Mouse (Mus musculus) mouse trophoblast stem cell (cell line): ENCODE data around the gene Cilp.

Experiments used
- in situ Hi-C, 2 experiments: fragments of 300-500 bp; cut with MseI, MboI; formaldehyde crosslinking; loops; 2 replicates in 1 of 2; 3 replicates in 1 of 2; pipeline ENCODE4 v1.15.1; 2025

Cilp gene

DNA sequence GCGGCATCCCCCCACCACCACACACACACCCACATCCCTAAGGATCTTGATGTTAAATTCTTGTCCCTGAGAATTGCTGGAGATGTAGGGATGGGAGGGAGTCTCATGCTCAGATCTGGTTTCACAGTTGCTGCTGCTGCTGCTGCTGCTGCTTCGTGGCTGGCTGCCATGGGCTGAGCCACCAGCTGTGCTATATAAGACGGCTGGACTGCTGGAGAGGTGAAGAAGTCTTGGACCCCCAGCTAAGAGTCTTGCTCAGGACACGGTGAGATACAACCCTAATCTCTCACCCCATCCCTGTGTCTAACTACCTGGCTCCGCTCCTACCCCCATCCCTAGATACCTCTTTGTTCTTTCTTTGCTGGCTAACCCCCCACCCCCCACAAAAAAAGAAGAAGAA is at the start of gene Cilp:
TSS of gene Cilp (plus strand) at position 222 of the 400 bp plus-strand sequence.
- in situ Hi-C loops = no loop called here

- in situ Hi-C loops = no loop called here
These were observed 49.4 kb upstream of the Cilp start for GRCm38 (mm10) chr9:65215494-65216126.

DNA sequence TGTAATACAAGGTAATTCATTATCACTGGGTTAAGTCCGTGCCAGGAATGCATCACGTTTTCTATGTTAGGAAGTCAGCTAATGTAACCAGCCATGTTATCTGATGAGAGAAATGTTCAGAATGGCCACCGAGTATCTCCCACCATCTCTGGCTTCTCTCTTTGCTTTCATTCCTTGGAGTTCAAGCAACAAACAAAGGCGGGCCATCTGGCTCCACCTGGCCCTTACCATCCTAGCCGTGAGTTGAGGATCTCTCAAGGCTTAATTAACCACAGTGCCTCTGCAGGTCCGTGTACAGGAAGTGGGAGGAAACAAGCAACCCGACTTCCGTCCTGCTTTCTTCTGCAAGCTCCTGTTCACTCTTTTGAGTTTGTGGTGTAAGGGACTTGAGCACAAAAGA is 48.0 kb upstream of the Cilp start:
- in situ Hi-C loops = no loop called here

DNA sequence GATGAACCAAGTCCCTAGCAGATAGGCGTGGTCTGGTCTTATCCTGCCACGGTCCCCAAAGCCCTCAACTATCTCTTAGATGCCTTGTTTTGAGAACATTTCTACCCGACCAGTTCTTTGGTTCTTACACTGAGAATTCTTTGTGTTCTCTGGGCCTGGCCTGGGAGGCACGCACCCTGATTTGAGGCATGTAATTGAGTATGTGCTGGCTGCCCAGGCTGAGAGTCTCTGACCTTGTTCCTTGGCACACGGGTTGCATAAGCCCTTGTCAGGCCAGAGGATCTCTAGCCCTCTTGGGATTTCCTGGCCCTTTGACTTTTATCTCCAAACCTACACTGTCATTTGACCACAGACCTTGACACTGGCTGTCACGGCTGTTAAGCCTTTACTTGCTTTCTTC is 47.3 kb upstream of the Cilp start:
- in situ Hi-C loops = no loop called here

DNA sequence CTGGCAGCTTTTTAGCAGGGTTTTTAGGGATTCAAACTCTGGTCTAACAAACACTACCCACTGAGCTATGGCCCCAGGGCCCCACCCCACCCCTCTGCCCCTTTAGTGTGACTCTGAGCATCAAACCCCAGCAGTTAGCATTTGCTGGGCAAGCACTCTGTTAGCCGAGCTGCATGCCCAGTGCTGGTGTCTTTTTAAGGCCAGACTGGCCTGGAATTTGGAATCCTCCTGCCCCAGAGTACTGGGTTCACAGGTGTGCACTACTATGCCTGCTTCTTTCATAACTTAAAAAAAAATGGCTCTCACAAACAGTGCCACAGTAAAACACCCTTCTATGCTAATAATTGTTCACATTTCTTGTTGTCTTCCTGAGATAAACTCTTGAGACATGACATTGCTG is 46.1 kb upstream of the Cilp start:
- in situ Hi-C loops = no loop called here

GRCm38 (mm10) chr9:65220398-65220797 is 44.6 kb upstream of the Cilp start:
- in situ Hi-C loops = loop anchor here in 1 of 2 experiments (10.0 kb wide), 1 partner anchor 64 kb away; no protein-coding TSS in a partner anchor

- in situ Hi-C loops = loop anchor here in 1 of 2 experiments (10.0 kb wide), 1 partner anchor 61 kb away; no protein-coding TSS in a partner anchor
These were observed 41.1 kb upstream of the Cilp start for GRCm38 (mm10) chr9:65223927-65224326.

DNA sequence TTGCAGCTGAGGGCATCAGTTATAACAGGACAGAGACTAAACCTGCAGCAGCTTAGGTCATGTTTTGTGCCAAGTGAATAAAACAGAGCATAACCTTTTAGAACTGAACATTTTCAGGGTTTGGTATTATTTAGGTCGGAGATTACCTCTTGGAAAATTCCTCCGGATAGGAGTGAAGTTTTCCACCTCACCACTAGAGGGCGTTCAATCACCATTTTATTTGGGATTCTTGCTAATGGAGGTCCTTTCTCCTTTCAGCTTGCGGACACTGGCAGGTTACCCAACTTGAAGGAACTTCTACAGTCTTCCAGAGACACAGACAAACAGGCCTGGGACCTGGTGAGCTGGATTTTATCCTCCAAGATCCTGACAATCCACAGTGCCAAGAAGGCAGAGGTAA is 39.2 kb upstream of the Cilp start:
- in situ Hi-C loops = loop anchor here in 1 of 2 experiments (10.0 kb wide), 1 partner anchor 59 kb away; no protein-coding TSS in a partner anchor

DNA sequence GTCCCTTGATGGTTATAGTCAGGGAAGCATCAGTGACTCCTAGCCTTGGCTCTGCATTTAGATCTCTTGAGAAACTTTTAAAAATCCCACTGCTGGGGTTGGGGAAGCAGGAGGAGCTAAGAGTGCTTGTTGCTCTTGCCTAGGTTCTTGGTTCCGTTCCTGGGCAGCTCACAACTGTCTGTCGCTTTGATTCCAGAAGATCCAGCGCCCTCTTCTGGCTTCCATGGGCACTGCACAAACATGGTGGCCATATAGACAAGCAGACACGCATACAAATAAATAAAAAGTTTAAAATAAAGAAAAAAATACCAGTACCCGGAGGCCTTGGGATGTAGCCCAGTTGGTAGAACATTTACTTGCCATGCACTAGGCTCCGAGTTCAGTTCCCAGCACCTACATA is 34.7 kb upstream of the Cilp start:
- in situ Hi-C loops = loop anchor here in 1 of 2 experiments (5.0 kb wide), 1 partner anchor 52 kb away; no protein-coding TSS in a partner anchor

DNA sequence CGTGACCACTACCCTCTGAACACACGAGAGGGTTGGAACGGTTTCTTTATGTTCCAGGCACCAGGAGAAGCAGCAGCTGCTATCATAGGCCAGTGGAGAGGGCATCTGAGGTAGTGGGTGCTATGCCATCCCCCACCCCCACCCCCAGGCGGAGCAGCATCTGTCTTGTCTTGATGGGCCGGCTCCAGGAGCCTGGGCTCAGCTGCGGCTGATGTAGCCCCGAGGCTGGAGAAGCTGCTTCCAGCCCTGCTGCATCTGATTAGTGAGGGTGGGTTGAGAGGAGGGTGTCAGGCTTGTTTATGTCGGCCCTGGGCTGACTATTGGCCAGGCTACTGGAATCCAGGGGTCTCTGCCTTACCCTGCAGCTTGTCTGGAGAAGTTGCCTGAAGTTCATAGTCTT is 33.7 kb upstream of the Cilp start:
- in situ Hi-C loops = loop anchor here in 1 of 2 experiments (5.0 kb wide), 1 partner anchor 51 kb away; no protein-coding TSS in a partner anchor

- in situ Hi-C loops = loop anchor here in 1 of 2 experiments (5.0 kb wide), 1 partner anchor 49 kb away; no protein-coding TSS in a partner anchor
These were observed 31.6 kb upstream of the Cilp start for GRCm38 (mm10) chr9:65233243-65233985.

DNA sequence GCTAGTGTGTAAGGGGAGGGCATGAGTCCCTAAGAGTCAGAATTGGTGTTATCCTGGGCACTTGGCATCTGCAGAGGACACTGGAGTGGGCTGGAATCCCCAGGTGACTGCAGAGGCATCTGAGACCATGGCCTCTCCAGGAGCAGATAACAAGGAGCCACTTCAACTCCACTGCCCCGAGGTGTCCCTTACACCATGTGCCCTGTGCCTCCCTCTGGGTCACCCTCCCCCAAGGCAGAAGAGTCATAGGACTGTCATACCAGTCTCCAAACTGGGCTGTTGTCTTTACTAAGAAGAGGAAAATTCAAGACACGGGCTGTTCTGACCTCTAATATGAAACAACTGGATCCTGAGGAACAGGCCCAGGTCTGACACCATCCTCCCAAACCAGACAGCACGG is 30.2 kb upstream of the Cilp start:
- in situ Hi-C loops = loop anchor here in 1 of 2 experiments (5.0 kb wide), 1 partner anchor 48 kb away; no protein-coding TSS in a partner anchor

DNA sequence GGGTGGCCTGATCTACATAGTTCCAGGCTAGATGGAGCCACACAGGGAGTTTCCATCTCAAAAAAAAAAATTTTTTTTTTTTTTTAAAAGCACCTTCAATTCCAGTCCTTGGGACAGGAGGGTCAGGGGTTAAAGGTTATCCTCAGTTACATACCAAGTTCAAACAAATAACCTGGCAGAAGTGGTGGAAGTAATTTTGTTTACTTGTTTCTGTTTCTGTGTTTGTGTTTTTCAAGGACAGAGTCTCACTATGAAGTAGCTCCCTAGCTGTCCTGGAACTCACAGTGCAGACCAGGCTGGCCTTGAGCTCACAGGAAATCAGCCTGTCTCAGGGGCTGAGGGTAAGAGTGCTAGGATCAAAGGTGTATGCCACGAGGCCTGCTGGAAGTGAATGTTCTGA is 29.4 kb upstream of the Cilp start:
- in situ Hi-C loops = no loop called here

DNA sequence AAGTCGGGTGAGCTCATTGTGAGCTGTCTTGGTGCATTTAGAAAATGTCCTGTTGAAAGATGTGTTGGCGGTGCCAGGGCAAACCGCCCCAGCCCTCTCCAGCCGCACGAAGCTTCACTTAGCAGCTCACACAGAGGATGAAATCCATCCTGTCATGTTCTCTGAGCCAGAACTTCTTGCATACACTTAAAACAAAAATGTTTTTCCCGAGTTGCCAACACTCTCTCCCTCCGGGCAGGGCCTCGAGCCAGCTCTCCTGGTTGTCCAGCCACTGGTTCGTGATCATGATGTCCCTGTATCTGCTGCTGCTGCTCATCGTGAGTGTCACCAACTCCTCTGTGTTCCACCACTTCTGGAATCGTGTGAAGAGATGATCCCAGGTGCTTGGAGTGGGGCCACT is 27.4 kb upstream of the Cilp start:
- in situ Hi-C loops = no loop called here

GRCm38 (mm10) chr9:65238191-65238760 is 26.7 kb upstream of the Cilp start:
- in situ Hi-C loops = no loop called here

DNA sequence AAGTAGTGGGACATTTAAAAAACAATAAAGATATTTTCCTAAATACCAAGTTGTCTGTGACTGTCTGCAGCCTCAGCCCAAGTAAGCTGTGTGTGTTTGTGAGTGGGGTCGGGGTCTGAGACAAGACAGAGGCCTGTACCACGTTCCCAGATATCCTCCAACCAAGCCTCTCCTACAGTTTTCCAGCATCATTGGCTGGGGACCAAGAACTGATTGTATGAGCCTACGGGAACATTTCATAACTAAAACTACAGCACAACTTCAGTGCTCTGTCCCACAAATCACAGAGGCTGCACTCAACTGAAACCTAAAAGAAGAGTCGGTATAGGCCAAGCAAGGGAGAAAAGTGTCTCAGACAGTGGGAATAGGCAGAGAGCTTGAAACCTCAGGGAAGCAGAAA is 25.8 kb upstream of the Cilp start:
- in situ Hi-C loops = no loop called here

DNA sequence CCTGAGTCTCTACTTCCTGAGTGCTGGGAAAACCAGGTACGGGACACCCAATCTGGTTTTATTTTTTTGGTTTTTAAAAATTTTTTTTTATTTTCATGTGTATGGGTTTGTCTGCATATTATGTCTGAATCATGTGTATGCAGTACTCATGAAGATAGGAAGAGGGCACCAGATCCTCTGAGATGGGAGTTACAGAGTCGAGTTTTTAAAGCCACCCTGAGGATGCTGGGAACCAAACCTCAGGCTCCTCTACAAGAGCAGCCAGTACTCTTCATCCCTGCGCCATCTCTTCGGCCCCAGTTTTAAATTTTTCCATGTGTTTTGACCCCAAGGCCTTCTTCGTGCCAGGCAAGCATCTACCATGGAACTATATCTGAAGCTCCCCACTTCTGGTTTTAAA is 25.2 kb upstream of the Cilp start:
- in situ Hi-C loops = no loop called here

DNA sequence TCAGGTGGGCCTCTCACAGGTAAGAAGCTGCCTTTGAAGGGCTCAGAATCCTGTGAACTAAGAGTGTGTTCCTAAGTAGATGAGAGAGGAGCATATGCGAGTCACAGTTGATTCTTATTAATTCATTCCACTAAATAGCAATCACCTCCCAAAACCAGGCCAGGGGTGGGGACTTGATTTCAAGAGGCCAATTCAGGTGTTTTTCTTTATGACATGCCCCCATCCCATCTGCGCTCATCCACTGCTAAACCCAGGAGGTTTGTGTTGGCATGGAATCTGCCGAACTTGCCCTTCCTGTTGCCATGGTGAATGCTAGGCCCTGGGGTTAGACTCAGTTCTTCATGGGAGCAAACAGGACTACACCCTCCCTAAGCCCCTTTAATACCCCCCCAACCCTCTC is 24.4 kb upstream of the Cilp start:
- in situ Hi-C loops = no loop called here

GRCm38 (mm10) chr9:65241973-65242372 is 23.0 kb upstream of the Cilp start:
- in situ Hi-C loops = no loop called here

DNA sequence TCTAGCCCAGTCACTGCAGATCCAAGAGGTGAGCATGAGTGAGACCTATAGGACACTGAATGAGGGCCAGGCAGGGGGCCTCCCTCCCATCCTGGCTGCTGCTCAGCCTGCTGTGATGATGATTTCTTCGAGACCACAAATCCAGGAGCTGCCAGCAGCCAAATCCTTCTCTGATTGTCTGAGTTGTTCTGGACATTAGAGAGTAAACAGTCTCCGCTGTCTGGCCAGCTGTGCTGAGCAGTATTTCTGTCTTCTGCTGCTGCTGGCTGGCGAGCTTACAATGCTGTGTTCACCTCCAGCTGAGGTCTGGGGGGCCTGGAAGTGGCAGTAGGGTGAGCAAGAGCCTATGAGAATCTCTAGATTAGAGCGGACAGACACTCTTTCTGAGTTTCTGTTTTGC is 21.7 kb upstream of the Cilp start:
- in situ Hi-C loops = no loop called here

- in situ Hi-C loops = no loop called here
These were observed 20.8 kb upstream of the Cilp start for GRCm38 (mm10) chr9:65244036-65244806.
